Mouse (Mus musculus): ENCODE results near the gene Mon1a.

The Mon1a gene

DNA sequence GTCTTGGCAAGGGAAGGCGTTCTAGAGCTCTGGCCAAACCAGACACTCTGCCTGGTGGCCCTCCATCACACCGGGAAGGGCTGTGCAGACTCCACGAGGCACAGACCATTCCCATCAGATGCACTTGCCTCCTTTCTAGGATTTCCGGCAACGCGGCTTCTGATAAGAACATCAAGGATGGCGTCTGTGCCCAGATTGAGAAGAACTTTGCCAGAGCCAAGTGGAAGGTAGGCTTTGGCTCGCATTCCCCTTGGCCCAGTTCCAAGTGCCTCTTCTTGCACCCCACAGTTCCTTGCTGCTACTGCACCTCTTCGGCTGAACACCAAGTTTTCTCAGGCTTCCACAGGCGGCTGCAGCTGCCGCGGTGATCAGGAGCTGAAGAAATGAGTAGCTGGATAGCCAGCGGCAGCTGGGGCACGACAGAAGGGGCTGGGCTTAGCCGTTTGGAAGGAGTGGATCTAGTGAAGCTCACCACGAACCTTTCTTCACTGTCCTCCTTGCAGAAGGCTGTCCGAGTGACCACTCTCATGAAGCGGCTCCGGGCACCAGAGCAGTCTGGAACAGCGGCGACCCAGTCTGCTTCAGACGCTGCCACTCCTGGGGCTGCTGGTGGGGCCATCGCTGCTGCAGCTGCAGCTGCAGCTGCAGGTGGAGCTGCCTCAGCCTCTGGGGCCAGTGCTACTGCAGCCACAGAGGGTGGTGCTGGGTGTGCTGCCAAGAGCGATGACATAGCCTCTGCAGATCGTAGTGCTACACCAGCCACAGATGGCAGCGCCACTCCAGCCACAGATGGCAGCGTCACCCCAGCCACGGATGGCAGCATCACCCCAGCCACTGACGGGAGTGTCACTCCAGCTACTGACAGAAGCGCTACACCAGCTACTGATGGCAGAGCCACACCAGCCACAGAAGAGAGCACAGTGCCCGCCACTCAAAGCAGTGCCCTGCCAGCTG lies 59.6 kb downstream of the Mon1a start:
- DNase-seq (ENCODE audit: inconsistent age in 2 of 2, low spot score in 1 of 2), result no peak

- no peak for DNase-seq (ENCODE audit: inconsistent age in 2 of 2, low spot score in 1 of 2)
Measured at GRCm38 (mm10) chr9:107949184-107949921, 61.4 kb downstream of the Mon1a start.

GRCm38 (mm10) chr9:107949922-107950235 lies 61.9 kb downstream of the Mon1a start, which contains the start of gene Traip:
Traip (plus strand) TSS chr9:107950136.
- no peak for DNase-seq (ENCODE audit: inconsistent age in 2 of 2, low spot score in 1 of 2)

DNA sequence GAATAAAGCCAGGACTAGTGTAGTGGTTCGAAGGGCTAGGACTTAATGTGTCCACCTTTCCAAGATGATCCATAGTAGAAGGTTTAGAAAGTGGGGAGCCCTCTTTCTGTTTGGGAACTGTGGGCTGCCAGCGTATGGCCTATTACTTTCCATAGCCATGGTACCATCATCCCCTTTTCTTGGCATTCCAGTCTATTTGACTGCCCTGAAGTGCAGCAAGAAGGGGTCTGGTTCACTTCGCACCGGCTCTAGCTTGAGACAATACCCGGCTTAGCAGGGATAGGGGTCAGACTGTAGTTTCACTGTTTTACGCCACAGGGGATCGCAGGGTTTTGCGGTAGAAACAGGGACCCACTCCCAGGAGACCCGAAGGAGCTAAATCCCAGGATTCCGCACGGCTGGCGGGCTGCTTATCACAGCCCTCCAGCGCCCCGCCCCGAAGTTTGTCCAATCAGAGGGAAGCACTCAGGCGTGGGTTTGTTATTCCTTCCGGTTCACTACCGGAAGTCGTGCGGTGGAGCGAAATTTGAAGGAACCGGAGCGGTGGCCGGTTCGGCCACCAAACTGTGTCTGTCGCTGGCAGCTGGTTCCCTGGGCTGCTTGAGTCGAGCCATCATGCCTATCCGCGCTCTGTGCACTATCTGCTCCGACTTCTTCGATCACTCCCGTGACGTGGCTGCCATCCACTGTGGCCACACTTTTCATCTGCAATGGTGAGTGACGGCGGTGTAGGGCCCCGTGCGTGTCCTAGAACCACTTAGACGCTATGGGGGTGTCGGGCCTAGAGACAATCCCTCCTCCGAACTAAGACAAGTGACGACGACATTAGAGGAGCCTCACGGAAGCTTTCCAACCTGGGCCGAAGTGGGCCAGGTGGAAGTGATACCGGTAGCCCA lies 62.8 kb downstream of the Mon1a start:
- peak; percentile 92 to 96 for DNase-seq (ENCODE audit: inconsistent age in 2 of 2, low spot score in 1 of 2)

Data from adrenal gland, adult (tissue).